Mouse (Mus musculus): Measurements from ENCODE around the gene Akap12. TPM values are rescaled to one million over a fixed set of nuclear protein-coding genes. Genes with fewer than 3 reads are reported as not detected.

Gene Akap12
- polyA plus RNA-seq, 1 experiment, result 0.01 TPM

GRCm38 (mm10) chr10:4372011-4372410, 105.8 kb downstream of the Akap12 start:
- no peak for TF ChIP-seq TAL1 (IDR thresholded peaks at IDR 0.05; ENCODE audit: low read length)
- TF ChIP-seq GATA1 (IDR thresholded peaks at IDR 0.05; ENCODE audit: low read length), result no peak
- Histone ChIP-seq H3K4me3 (replicated peaks) (no peak overlapping the region), H3K4me1 (ENCODE audit: control insufficient read depth) (no peaks in the 10 kb centered on the region), H3K27me3 (ENCODE audit: control insufficient read depth) (no peaks in the 10 kb centered on the region), H3K9me3 (ENCODE audit: control insufficient read depth, low read length) (no peaks in the 10 kb centered on the region), H3K36me3 (ENCODE audit: control insufficient read depth) (peaks cover 31% of the 10 kb centered on the region)

GRCm38 (mm10) chr10:4373558-4373957, 107.4 kb downstream of the Akap12 start:
- TF ChIP-seq TAL1 (IDR thresholded peaks at IDR 0.05; ENCODE audit: low read length) (no peak), GATA1 (IDR thresholded peaks at IDR 0.05; ENCODE audit: low read length) (no peak)
- Histone ChIP-seq H3K36me3 (ENCODE audit: control insufficient read depth) (peaks cover 25% of the 10 kb centered on the region), H3K9me3 (ENCODE audit: control insufficient read depth, low read length) (no peaks in the 10 kb centered on the region), H3K27me3 (ENCODE audit: control insufficient read depth) (no peaks in the 10 kb centered on the region), H3K4me1 (ENCODE audit: control insufficient read depth) (no peaks in the 10 kb centered on the region), H3K4me3 (replicated peaks) (no peak overlapping the region)

- no peak for TF ChIP-seq GATA1 (IDR thresholded peaks at IDR 0.05; ENCODE audit: low read length)
- TF ChIP-seq TAL1 (IDR thresholded peaks at IDR 0.05; ENCODE audit: low read length), result no peak
- H3K4me1 ChIP-seq (ENCODE audit: control insufficient read depth), result no peaks in the 10 kb centered on the region
- no peaks in the 10 kb centered on the region for H3K9me3 ChIP-seq (ENCODE audit: control insufficient read depth, low read length)
- no peaks in the 10 kb centered on the region for H3K27me3 ChIP-seq (ENCODE audit: control insufficient read depth)
- H3K36me3 ChIP-seq (ENCODE audit: control insufficient read depth), result peaks cover 19% of the 10 kb centered on the region
- no peak overlapping the region for H3K4me3 ChIP-seq (replicated peaks)
These were observed 108.1 kb downstream of the Akap12 start for GRCm38 (mm10) chr10:4374239-4374638.

GRCm38 (mm10) chr10:4374734-4375133, 108.6 kb downstream of the Akap12 start:
- Histone ChIP-seq H3K4me3 (replicated peaks) (no peak overlapping the region), H3K9me3 (ENCODE audit: control insufficient read depth, low read length) (no peaks in the 10 kb centered on the region), H3K27me3 (ENCODE audit: control insufficient read depth) (no peaks in the 10 kb centered on the region), H3K4me1 (ENCODE audit: control insufficient read depth) (no peaks in the 10 kb centered on the region), H3K36me3 (ENCODE audit: control insufficient read depth) (peaks cover 17% of the 10 kb centered on the region)
- TF ChIP-seq TAL1 (IDR thresholded peaks at IDR 0.05; ENCODE audit: low read length) (no peak), GATA1 (IDR thresholded peaks at IDR 0.05; ENCODE audit: low read length) (no peak)

- Histone ChIP-seq H3K4me1 (ENCODE audit: control insufficient read depth) (no peaks in the 10 kb centered on the region), H3K27me3 (ENCODE audit: control insufficient read depth) (no peaks in the 10 kb centered on the region), H3K36me3 (ENCODE audit: control insufficient read depth) (peaks cover 13% of the 10 kb centered on the region), H3K9me3 (ENCODE audit: control insufficient read depth, low read length) (no peaks in the 10 kb centered on the region), H3K4me3 (replicated peaks) (no peak overlapping the region)
- TF ChIP-seq TAL1 (IDR thresholded peaks at IDR 0.05; ENCODE audit: low read length), result no peak
- no peak for TF ChIP-seq GATA1 (IDR thresholded peaks at IDR 0.05; ENCODE audit: low read length)
These were observed 109.1 kb downstream of the Akap12 start for GRCm38 (mm10) chr10:4375267-4375666.

- peaks cover 9% of the 10 kb centered on the region for H3K36me3 ChIP-seq (ENCODE audit: control insufficient read depth)
- no peaks in the 10 kb centered on the region for H3K4me1 ChIP-seq (ENCODE audit: control insufficient read depth)
- no peak overlapping the region for H3K4me3 ChIP-seq (replicated peaks)
- no peaks in the 10 kb centered on the region for H3K27me3 ChIP-seq (ENCODE audit: control insufficient read depth)
- TF ChIP-seq GATA1 (IDR thresholded peaks at IDR 0.05; ENCODE audit: low read length) (no peak), TAL1 (IDR thresholded peaks at IDR 0.05; ENCODE audit: low read length) (no peak)
- H3K9me3 ChIP-seq (ENCODE audit: control insufficient read depth, low read length), result no peaks in the 10 kb centered on the region
These were observed 110.3 kb downstream of the Akap12 start for GRCm38 (mm10) chr10:4376461-4376860.

GRCm38 (mm10) chr10:4376931-4377330, 110.8 kb downstream of the Akap12 start:
- Histone ChIP-seq H3K9me3 (ENCODE audit: control insufficient read depth, low read length) (no peaks in the 10 kb centered on the region), H3K4me1 (ENCODE audit: control insufficient read depth) (no peaks in the 10 kb centered on the region), H3K36me3 (ENCODE audit: control insufficient read depth) (peaks cover 9% of the 10 kb centered on the region), H3K4me3 (replicated peaks) (no peak overlapping the region), H3K27me3 (ENCODE audit: control insufficient read depth) (no peaks in the 10 kb centered on the region)
- TF ChIP-seq TAL1 (IDR thresholded peaks at IDR 0.05; ENCODE audit: low read length) (no peak), GATA1 (IDR thresholded peaks at IDR 0.05; ENCODE audit: low read length) (no peak)

GRCm38 (mm10) chr10:4380748-4381147, 114.6 kb downstream of the Akap12 start:
- Histone ChIP-seq H3K36me3 (ENCODE audit: control insufficient read depth) (no peaks in the 10 kb centered on the region), H3K4me3 (replicated peaks) (no peak overlapping the region), H3K4me1 (ENCODE audit: control insufficient read depth) (peaks cover 19% of the 10 kb centered on the region), H3K27me3 (ENCODE audit: control insufficient read depth) (no peaks in the 10 kb centered on the region), H3K9me3 (ENCODE audit: control insufficient read depth, low read length) (no peaks in the 10 kb centered on the region)
- no peak for TF ChIP-seq GATA1 (IDR thresholded peaks at IDR 0.05; ENCODE audit: low read length)

GRCm38 (mm10) chr10:4384244-4384643, 118.1 kb downstream of the Akap12 start:
- Histone ChIP-seq H3K9me3 (ENCODE audit: control insufficient read depth, low read length) (no peaks in the 10 kb centered on the region), H3K4me3 (replicated peaks) (no peak overlapping the region), H3K4me1 (ENCODE audit: control insufficient read depth) (peaks cover 39% of the 10 kb centered on the region), H3K27me3 (ENCODE audit: control insufficient read depth) (no peaks in the 10 kb centered on the region), H3K36me3 (ENCODE audit: control insufficient read depth) (peaks cover 4% of the 10 kb centered on the region)
- TF ChIP-seq GATA1 (IDR thresholded peaks at IDR 0.05; ENCODE audit: low read length), result no peak
- no peak for TF ChIP-seq TAL1 (IDR thresholded peaks at IDR 0.05; ENCODE audit: low read length)

All from erythroblast, embryonic 14.5 days (primary cell).